Mouse (Mus musculus) cerebellum, adult 2 months (tissue): ENCODE measurements at regions not wholly inside any gene's neighbourhood (a gene's known extent, or its start where the extent isn't known, plus 50 kb on each side); places are given as distances from the start of the nearest gene placed in this dataset.

Source experiments
- DNase-seq, 2 experiments: peaks; one replicate each; pipeline ENCODE4 v3.0.0; 2021
- H3K27ac ChIP-seq: fragments of 200-500 bp; 2 replicates; pipeline ENCODE4 v1.5.1; 2012; ENCODE audit warnings: low read length, control low read depth, inconsistent platforms; ENCODE audit not compliant: insufficient read depth
- H3K27me3 ChIP-seq: fragments of 200-500 bp; 2 replicates; pipeline ENCODE4 v1.6.1; 2012; ENCODE audit warnings: inconsistent platforms, mild to moderate bottlenecking, low read length, moderate library complexity; ENCODE audit not compliant: control insufficient read depth, insufficient read depth
- H3K4me1 ChIP-seq: fragments of 200-500 bp; 2 replicates; pipeline ENCODE4 v1.6.1; 2011; ENCODE audit warnings: low read length; ENCODE audit not compliant: control insufficient read depth, insufficient read depth
- H3K4me3 ChIP-seq: fragments of 200-500 bp; replicated peaks from 2 replicates; pipeline ENCODE3; 2011; ENCODE audit warnings: mild to moderate bottlenecking, low read depth, low read length, control low read depth; ENCODE audit not compliant: insufficient read depth
- CTCF ChIP-seq: fragments of 200-500 bp; IDR thresholded peaks from 2 replicates; pipeline ENCODE4 v1.5.1; 2011; ENCODE audit warnings: low read depth, mild to moderate bottlenecking, control low read depth, low read length, moderate library complexity, borderline replicate concordance; ENCODE audit not compliant: insufficient read depth
- POLR2A ChIP-seq: fragments of 200-500 bp; IDR thresholded peaks from 2 replicates; pipeline ENCODE4 v1.6.1; 2011; ENCODE audit warnings: low read length, control low read depth, borderline replicate concordance; ENCODE audit not compliant: insufficient read depth
- WGBS: fragments of 180-500 bp; shearing (Covaris S2); methylation state at CpG from one replicate; pipeline ENCODE4 v1.1.7; 2018; 5-methylcytosine and 5-hydroxymethylcytosine counted together

DNA sequence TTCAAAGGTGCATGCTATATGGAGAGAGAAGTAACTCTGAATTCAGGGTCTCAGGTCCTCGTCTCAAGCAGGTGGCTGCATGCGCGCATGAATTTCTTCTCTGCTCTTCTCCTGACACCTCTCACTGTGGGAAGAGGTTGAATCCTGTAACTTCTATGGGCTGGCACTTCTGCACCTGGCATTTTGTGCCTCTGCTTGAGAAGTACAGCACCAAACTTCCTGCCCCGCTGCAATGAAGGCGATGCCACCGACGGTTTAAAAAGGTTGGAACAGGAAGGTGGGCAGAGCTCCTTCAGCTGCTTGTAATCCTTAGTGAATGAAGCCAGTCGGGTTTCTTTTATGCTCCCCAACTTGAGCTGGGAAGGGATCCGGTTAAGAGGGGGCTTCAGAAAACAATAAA is 231.2 kb upstream of the Tprg start:
- Histone ChIP-seq H3K4me3 (no peak overlapping the region), H3K27me3 (no peaks in the 10 kb centered on the region), H3K4me1 (peaks cover 12% of the 10 kb centered on the region), H3K27ac (no peak overlapping the region)
- TF ChIP-seq CTCF (no peak), POLR2A (no peak)
- DNase-seq, result no peak
- WGBS, result 86% methylated on average over 9 of the region's 9 CpGs

DNA sequence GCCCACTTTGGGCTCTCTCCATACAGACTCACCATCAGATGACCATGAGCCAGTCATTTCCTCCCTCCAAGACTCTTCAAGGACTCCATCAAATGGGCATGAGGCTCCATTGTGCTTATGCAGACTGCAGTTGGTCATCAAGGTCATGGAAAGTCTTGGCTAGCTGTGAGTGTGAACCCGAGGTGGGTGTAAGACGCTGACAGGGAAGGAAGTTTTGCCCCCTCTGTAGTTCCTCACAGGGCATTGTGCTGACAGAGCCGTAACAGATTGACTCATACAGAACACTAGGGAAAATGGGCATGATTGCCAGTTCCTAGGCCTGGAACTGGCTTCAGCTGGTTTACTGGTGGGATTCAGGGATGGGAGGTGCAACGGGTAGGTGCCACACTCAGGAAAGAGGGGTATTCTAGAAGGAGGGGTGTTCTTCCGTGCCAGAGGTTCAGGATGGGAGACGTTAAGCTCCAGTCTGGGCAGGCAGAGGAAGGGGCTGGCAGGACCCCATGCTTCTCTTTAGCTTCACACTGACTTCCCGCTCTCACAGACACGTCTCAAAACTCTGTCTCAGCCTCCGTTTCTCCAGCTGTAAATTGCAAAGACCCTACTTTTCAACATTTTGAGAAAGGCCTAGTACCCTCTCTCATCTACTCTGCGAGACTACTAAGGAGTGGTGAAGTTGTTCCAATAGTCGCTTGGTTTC is 228.4 kb upstream of the Tprg start:
- Histone ChIP-seq H3K27ac (peak overlapping the region; percentile 99), H3K27me3 (no peaks in the 10 kb centered on the region), H3K4me3 (peak overlapping the region; percentile 71), H3K4me1 (peaks cover 12% of the 10 kb centered on the region)
- DNase-seq, result no peak
- WGBS, result 66% methylated on average over 11 of the region's 11 CpGs
- TF ChIP-seq POLR2A, result no peak
- TF ChIP-seq CTCF, result no peak

DNA sequence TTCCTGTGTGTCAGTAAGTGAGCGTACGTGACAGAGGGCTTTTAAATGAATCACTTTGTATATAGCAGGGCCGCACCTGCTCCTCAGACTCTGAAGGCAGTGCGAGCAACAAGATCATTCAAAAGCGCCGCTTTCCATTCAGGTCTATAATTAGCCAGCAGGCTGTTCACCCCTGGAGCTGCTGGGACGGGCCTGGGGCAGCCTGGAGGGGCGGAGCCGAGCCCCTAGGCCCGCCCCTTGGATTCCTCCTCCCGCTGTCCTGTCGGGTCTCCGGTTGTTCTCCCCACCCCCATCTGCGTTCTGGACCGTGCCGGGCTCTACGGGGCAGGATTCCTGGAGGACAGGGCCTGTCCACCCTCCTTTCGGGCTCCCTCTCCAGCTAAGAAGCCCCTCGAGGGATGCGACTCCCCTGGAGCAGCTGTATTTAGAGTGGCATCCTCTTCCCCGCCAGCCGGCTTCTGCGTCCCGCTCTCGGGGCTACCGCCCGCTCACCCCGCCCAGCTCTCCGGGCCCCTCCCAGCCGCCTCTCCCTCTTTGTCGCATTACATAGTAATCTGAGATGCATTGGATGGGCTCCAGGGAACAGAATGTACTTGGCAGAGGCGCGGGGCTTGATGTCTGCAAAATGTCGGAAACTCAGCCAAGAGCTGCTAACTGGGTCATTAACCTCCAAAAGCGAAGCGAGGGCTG is 227.7 kb upstream of the Tprg start:
- TF ChIP-seq POLR2A, result peak; percentile 57; the same call in 1 of the 2 replicates
- TF ChIP-seq CTCF, result no peak
- peaks cover 12% of the 10 kb centered on the region for H3K4me1 ChIP-seq
- H3K27ac ChIP-seq, result peak overlapping the region; percentile 99
- peak overlapping the region; percentile 71 for H3K4me3 ChIP-seq
- peak; percentile 98 to 99 for DNase-seq
- no peaks in the 10 kb centered on the region for H3K27me3 ChIP-seq
- under 1% methylated on average over 36 of the region's 36 CpGs for WGBS

DNA sequence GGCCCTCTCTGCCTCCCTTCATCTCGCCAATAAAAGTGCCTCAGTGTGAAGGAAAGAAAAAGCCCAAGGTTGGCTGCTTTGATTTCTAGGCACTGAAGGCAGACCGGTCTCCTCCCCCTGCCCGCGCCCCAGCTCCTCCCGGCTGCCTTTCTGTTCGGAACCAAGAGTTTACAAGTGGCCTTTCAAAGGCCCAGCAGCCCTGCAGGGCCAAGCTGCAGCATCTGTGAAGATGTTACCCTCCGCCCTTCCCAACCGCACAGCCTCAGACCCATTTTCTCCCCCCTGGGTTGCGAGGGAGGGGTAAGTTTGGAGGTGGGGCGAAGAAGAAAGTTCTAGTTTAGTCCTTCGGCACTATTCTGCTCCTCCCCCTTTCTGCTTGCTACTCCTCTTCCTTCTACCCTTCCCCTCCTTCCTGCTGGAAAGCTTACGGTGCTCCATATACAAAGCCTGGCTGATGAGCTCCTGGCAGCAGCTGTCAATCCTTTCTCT is 227.1 kb upstream of the Tprg start:
- no peak for TF ChIP-seq CTCF
- TF ChIP-seq POLR2A, result no peak
- WGBS, result 9% methylated on average over 12 of the region's 12 CpGs

DNA sequence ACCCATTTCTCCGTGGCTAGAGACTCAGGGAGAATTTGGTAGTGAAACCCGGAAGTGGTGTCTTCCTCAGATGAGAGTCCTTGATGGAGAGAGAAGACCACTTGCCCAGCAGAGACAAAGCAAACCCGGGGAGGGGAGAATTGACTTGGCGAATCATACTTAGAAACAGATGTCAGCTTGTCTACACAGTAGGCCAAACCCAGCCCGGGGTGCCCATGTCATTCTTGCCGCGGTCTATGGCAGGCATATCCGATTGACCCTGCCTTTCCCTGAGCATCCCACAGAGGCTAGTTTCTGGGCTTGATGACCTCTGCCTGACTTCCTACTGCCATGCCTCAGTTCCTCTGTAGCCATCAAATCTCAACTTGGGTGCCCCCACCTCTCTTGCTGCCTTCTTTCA is 226.4 kb upstream of the Tprg start:
- WGBS, result 70% methylated on average over 8 of the region's 8 CpGs
- H3K4me1 ChIP-seq, result peaks cover 12% of the 10 kb centered on the region
- H3K4me3 ChIP-seq, result no peak overlapping the region
- peak; percentile 22 to 29 for DNase-seq
- H3K27me3 ChIP-seq, result no peaks in the 10 kb centered on the region
- no peak for TF ChIP-seq POLR2A
- TF ChIP-seq CTCF, result no peak
- no peak overlapping the region for H3K27ac ChIP-seq

More for the DNA sequence above, 227.1 kb upstream of the Tprg start:
- H3K4me3 ChIP-seq, result peak overlapping the region; percentile 71
- no peak for DNase-seq
- H3K27me3 ChIP-seq, result no peaks in the 10 kb centered on the region
- peak overlapping the region; percentile 95 for H3K27ac ChIP-seq
- peaks cover 12% of the 10 kb centered on the region for H3K4me1 ChIP-seq

DNA sequence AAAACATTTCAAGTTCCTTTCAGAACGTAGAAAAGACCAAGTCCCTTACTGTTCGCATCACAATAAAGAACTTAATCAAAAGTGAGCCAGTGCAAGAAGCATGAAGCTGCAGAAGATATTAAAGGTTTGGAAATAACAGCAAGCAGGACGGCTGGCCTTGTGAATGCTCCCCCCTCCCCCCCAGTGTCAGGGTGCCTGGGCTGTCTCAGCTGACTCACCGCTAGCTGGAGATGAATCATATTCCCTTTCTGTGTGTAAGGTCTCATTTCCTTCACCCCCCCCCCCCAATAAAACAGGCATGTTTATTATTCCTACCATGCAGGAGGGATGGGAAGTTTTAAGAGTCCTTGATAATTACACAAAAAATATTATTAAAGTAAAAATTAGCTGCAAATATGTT is 225.0 kb upstream of the Tprg start:
- 84% methylated on average over 4 of the region's 4 CpGs for WGBS

DNA sequence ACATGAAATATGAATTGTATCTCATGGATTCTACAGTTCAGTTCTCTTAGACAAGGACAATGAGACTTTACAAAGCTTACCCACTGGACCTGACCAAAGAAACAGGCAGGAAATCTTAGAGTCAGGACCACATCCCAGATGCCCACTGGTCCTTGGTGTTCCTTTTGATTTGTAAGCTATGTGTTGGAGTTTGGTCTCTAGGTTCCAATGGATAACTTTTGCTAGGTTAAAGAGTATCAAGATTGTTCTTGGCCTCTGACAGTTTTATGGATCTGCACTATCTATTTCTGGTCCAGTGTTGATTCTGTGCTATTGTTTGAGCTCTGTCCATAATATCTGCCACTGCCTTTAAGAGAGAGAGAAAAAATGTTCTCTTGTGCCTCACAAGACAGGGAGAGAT is 222.6 kb upstream of the Tprg start:
- TF ChIP-seq POLR2A, result no peak
- no peaks in the 10 kb centered on the region for H3K27me3 ChIP-seq
- DNase-seq, result no peak
- peaks cover 5% of the 10 kb centered on the region; the same call in 1 of the 2 replicates for H3K4me1 ChIP-seq
- H3K4me3 ChIP-seq, result no peak overlapping the region
- no peak overlapping the region for H3K27ac ChIP-seq

More for the DNA sequence above, 225.0 kb upstream of the Tprg start:
- Histone ChIP-seq H3K4me3 (no peak overlapping the region), H3K27ac (no peak overlapping the region), H3K27me3 (no peaks in the 10 kb centered on the region), H3K4me1 (peaks cover 12% of the 10 kb centered on the region)
- no peak for DNase-seq
- TF ChIP-seq POLR2A (no peak), CTCF (no peak)

DNA sequence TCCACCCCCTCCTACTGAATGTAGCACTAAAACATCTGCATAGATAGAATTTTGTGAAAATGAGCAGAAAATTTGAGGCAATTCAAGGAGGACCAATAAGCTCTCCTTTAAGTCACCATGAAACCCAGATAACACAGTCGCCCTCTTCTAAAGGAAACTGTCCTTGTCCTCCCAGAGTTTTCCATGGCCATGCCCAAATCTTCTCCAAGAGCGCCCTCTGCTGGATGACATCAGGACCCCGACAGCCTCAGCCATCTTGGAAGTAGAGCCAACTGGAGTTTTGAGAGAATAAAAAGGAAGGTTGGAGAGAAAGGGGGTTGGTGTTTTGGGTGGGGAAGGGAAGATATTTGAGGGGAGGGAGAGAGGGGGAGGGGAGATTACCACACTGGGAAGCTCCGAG is 222.1 kb upstream of the Tprg start:
- peak; percentile 85 to 92 for DNase-seq
- WGBS, result 14% methylated on average over 4 of the region's 4 CpGs
- no peak overlapping the region for H3K4me3 ChIP-seq
- peaks cover 3% of the 10 kb centered on the region; the same call in 1 of the 2 replicates for H3K4me1 ChIP-seq
- no peaks in the 10 kb centered on the region for H3K27me3 ChIP-seq
- no peak for TF ChIP-seq POLR2A
- TF ChIP-seq CTCF, result peak; percentile 76
- no peak overlapping the region for H3K27ac ChIP-seq
